Mouse (Mus musculus): ENCODE data around the gene Adgrl3. TPM values are rescaled to one million over a fixed set of nuclear protein-coding genes. Genes with fewer than 3 reads are reported as not detected.

The Adgrl3 gene
- polyA plus RNA-seq, 1 experiment, result 15.8 TPM

GRCm38 (mm10) chr5:81275346-81276047, 255.6 kb downstream of the Adgrl3 start:
- peak overlapping the region; percentile 67 for H3K4me2 ChIP-seq (ENCODE audit: low read depth)
- no peaks in the 10 kb centered on the region for H3K36me3 ChIP-seq (ENCODE audit: control insufficient read depth, insufficient read depth)
- H3K4me3 ChIP-seq, result no peak overlapping the region
- H3K79me2 ChIP-seq (ENCODE audit: control insufficient read depth, insufficient read depth), result peaks cover 4% of the 10 kb centered on the region
- no peak overlapping the region for H3ac ChIP-seq (ENCODE audit: control insufficient read depth, insufficient read length)
- no peaks in the 10 kb centered on the region for H3K27me3 ChIP-seq (ENCODE audit: control insufficient read depth, insufficient read depth, insufficient read length)
- no peak for TF ChIP-seq MYOG (IDR thresholded peaks at IDR 0.05; ENCODE audit: control insufficient read depth in 1 of 3, insufficient read depth in 1 of 3, insufficient read length in 2 of 3, low read depth in 2 of 3)
- TF ChIP-seq POLR2A (IDR thresholded peaks at IDR 0.05; ENCODE audit: insufficient read length, low read depth), result no peak
- TF ChIP-seq MYOD1 (IDR thresholded peaks at IDR 0.05; ENCODE audit: control insufficient read depth in 1 of 3, insufficient read length in 2 of 3, low read depth in 2 of 3), result no peak
- TF ChIP-seq SRF (IDR thresholded peaks at IDR 0.05; ENCODE audit: control insufficient read depth, insufficient read length, low read depth), result no peak
- TF ChIP-seq TCF12 (IDR thresholded peaks at IDR 0.05; ENCODE audit: insufficient read depth, poor library complexity, severe bottlenecking), result no peak
- no peak for TF ChIP-seq TCF3 (IDR thresholded peaks at IDR 0.05; ENCODE audit: insufficient read length, low read depth)

- H3K36me3 ChIP-seq (ENCODE audit: control insufficient read depth, insufficient read depth), result no peaks in the 10 kb centered on the region
- H3ac ChIP-seq (ENCODE audit: control insufficient read depth, insufficient read length), result no peak overlapping the region
- H3K27me3 ChIP-seq (ENCODE audit: control insufficient read depth, insufficient read depth, insufficient read length), result no peaks in the 10 kb centered on the region
- TF ChIP-seq E2F4 (IDR thresholded peaks at IDR 0.05; ENCODE audit: insufficient read depth) (no peak), TCF3 (IDR thresholded peaks at IDR 0.05; ENCODE audit: insufficient read length, low read depth) (no peak), MAX (IDR thresholded peaks at IDR 0.05; ENCODE audit: low read depth) (no peak), REST (IDR thresholded peaks at IDR 0.05; ENCODE audit: insufficient read depth, insufficient read length) (no peak), POLR2AphosphoS2 (IDR thresholded peaks at IDR 0.05; ENCODE audit: insufficient read length, low read depth) (no peak), TCF12 (IDR thresholded peaks at IDR 0.05; ENCODE audit: insufficient read depth, poor library complexity, severe bottlenecking) (no peak), MYOD1 (IDR thresholded peaks at IDR 0.05; ENCODE audit: control insufficient read depth in 1 of 3, insufficient read length in 2 of 3, low read depth in 2 of 3) (no peak), POLR2A (IDR thresholded peaks at IDR 0.05; ENCODE audit: insufficient read length, low read depth) (no peak), MYOG (IDR thresholded peaks at IDR 0.05; ENCODE audit: control insufficient read depth in 1 of 3, insufficient read depth in 1 of 3, insufficient read length in 2 of 3, low read depth in 2 of 3) (no peak), USF1 (IDR thresholded peaks at IDR 0.05; ENCODE audit: low read depth) (no peak), SRF (IDR thresholded peaks at IDR 0.05; ENCODE audit: control insufficient read depth, insufficient read length, low read depth) (no peak), CEBPB (IDR thresholded peaks at IDR 0.05; ENCODE audit: insufficient read depth, poor library complexity, severe bottlenecking) (no peak)
- H3K79me2 ChIP-seq (ENCODE audit: control insufficient read depth, insufficient read depth), result peaks cover 4% of the 10 kb centered on the region
- H3K4me3 ChIP-seq, result no peak overlapping the region
- H3K4me2 ChIP-seq (ENCODE audit: low read depth), result no peak overlapping the region
Observed at GRCm38 (mm10) chr5:81279246-81279645, 259.3 kb downstream of the Adgrl3 start.

- Histone ChIP-seq H3ac (ENCODE audit: control insufficient read depth, insufficient read length) (no peak overlapping the region), H3K4me3 (no peak overlapping the region), H3K27me3 (ENCODE audit: control insufficient read depth, insufficient read depth, insufficient read length) (no peaks in the 10 kb centered on the region), H3K36me3 (ENCODE audit: control insufficient read depth, insufficient read depth) (no peaks in the 10 kb centered on the region), H3K79me2 (ENCODE audit: control insufficient read depth, insufficient read depth) (no peaks in the 10 kb centered on the region), H3K4me2 (ENCODE audit: low read depth) (no peak overlapping the region)
- TF ChIP-seq USF1 (IDR thresholded peaks at IDR 0.05; ENCODE audit: low read depth) (no peak), TCF3 (IDR thresholded peaks at IDR 0.05; ENCODE audit: insufficient read length, low read depth) (no peak), SRF (IDR thresholded peaks at IDR 0.05; ENCODE audit: control insufficient read depth, insufficient read length, low read depth) (no peak), MYOG (IDR thresholded peaks at IDR 0.05; ENCODE audit: control insufficient read depth in 1 of 3, insufficient read depth in 1 of 3, insufficient read length in 2 of 3, low read depth in 2 of 3) (no peak), MYOD1 (IDR thresholded peaks at IDR 0.05; ENCODE audit: control insufficient read depth in 1 of 3, insufficient read length in 2 of 3, low read depth in 2 of 3) (no peak)
Observed at GRCm38 (mm10) chr5:81285643-81286042, 265.7 kb downstream of the Adgrl3 start.

- TF ChIP-seq E2F4 (IDR thresholded peaks at IDR 0.05; ENCODE audit: insufficient read depth), result no peak
- no peak for TF ChIP-seq TCF3 (IDR thresholded peaks at IDR 0.05; ENCODE audit: insufficient read length, low read depth)
- no peak for TF ChIP-seq USF1 (IDR thresholded peaks at IDR 0.05; ENCODE audit: low read depth)
- no peak for TF ChIP-seq CEBPB (IDR thresholded peaks at IDR 0.05; ENCODE audit: insufficient read depth, poor library complexity, severe bottlenecking)
- TF ChIP-seq POLR2A (IDR thresholded peaks at IDR 0.05; ENCODE audit: insufficient read length, low read depth), result no peak
- TF ChIP-seq SRF (IDR thresholded peaks at IDR 0.05; ENCODE audit: control insufficient read depth, insufficient read length, low read depth), result no peak
- Histone ChIP-seq H3ac (ENCODE audit: control insufficient read depth, insufficient read length) (no peak overlapping the region), H3K36me3 (ENCODE audit: control insufficient read depth, insufficient read depth) (no peaks in the 10 kb centered on the region), H3K79me2 (ENCODE audit: control insufficient read depth, insufficient read depth) (no peaks in the 10 kb centered on the region), H3K4me3 (no peak overlapping the region), H3K27me3 (ENCODE audit: control insufficient read depth, insufficient read depth, insufficient read length) (no peaks in the 10 kb centered on the region), H3K4me2 (ENCODE audit: low read depth) (no peak overlapping the region)
Observed at GRCm38 (mm10) chr5:81301874-81302273, 281.9 kb downstream of the Adgrl3 start.

- Histone ChIP-seq H3K79me2 (ENCODE audit: control insufficient read depth, insufficient read depth) (no peaks in the 10 kb centered on the region), H3ac (ENCODE audit: control insufficient read depth, insufficient read length) (no peak overlapping the region), H3K4me2 (ENCODE audit: low read depth) (no peak overlapping the region), H3K4me3 (no peak overlapping the region), H3K27me3 (ENCODE audit: control insufficient read depth, insufficient read depth, insufficient read length) (no peaks in the 10 kb centered on the region), H3K36me3 (ENCODE audit: control insufficient read depth, insufficient read depth) (no peaks in the 10 kb centered on the region)
- TF ChIP-seq MAX (IDR thresholded peaks at IDR 0.05; ENCODE audit: low read depth) (no peak), MYOG (IDR thresholded peaks at IDR 0.05; ENCODE audit: control insufficient read depth in 1 of 3, insufficient read depth in 1 of 3, insufficient read length in 2 of 3, low read depth in 2 of 3) (no peak), REST (IDR thresholded peaks at IDR 0.05; ENCODE audit: insufficient read depth, insufficient read length) (no peak), TCF3 (IDR thresholded peaks at IDR 0.05; ENCODE audit: insufficient read length, low read depth) (no peak), CEBPB (IDR thresholded peaks at IDR 0.05; ENCODE audit: insufficient read depth, poor library complexity, severe bottlenecking) (no peak), TCF12 (IDR thresholded peaks at IDR 0.05; ENCODE audit: insufficient read depth, poor library complexity, severe bottlenecking) (no peak), POLR2A (IDR thresholded peaks at IDR 0.05; ENCODE audit: insufficient read length, low read depth) (no peak), SRF (IDR thresholded peaks at IDR 0.05; ENCODE audit: control insufficient read depth, insufficient read length, low read depth) (no peak)
Observed at GRCm38 (mm10) chr5:81317406-81318112, 297.6 kb downstream of the Adgrl3 start.
